Mouse (Mus musculus) lung, postnatal 25 days (tissue): ENCODE measurements around the gene Tmem223.

Experiments used
- DNase-seq: peaks from one replicate; pipeline ENCODE4 v3.0.0; 2022; ENCODE audit warnings: low spot score

The Tmem223 gene

GRCm38 (mm10) chr19:8745382-8745781 is 25.4 kb upstream of the Tmem223 start:
- no peak for DNase-seq

GRCm38 (mm10) chr19:8747368-8747767 is 23.4 kb upstream of the Tmem223 start:
- DNase-seq = no peak

GRCm38 (mm10) chr19:8755652-8756051 is 15.1 kb upstream of the Tmem223 start:
- no peak for DNase-seq

GRCm38 (mm10) chr19:8756635-8757387 is 14.0 kb upstream of the Tmem223 start, which contains the start of gene Nxf1:
Nxf1 (plus strand) TSS chr19:8757073.
- DNase-seq = peak; percentile 92

- DNase-seq = no peak
Measured at GRCm38 (mm10) chr19:8757471-8757998, 13.3 kb upstream of the Tmem223 start.

- DNase-seq = no peak
Measured at GRCm38 (mm10) chr19:8758899-8759298, 11.9 kb upstream of the Tmem223 start.

- no peak for DNase-seq
Measured at GRCm38 (mm10) chr19:8760757-8761156, 10.0 kb upstream of the Tmem223 start.

- DNase-seq = no peak
Measured at GRCm38 (mm10) chr19:8763276-8763675, 7.5 kb upstream of the Tmem223 start.

GRCm38 (mm10) chr19:8765562-8765961 is 5.2 kb upstream of the Tmem223 start:
- no peak for DNase-seq

- no peak for DNase-seq
Measured at GRCm38 (mm10) chr19:8772996-8773395, 2.2 kb downstream of the Tmem223 start.

GRCm38 (mm10) chr19:8773409-8773808 is 2.6 kb downstream of the Tmem223 start:
- no peak for DNase-seq

- DNase-seq = peak; percentile 95
Measured at GRCm38 (mm10) chr19:8774086-8774835, 3.5 kb downstream of the Tmem223 start, which contains the start of gene Tmem179b. Tmem179b (minus strand) TSS chr19:8774467.

GRCm38 (mm10) chr19:8774951-8775421 is 4.2 kb downstream of the Tmem223 start:
- no peak for DNase-seq

- peak; percentile 97 for DNase-seq
Measured at GRCm38 (mm10) chr19:8786008-8786781, 15.4 kb downstream of the Tmem223 start, which contains the start of gene Taf6l. Taf6l (minus strand) TSS chr19:8786417.

GRCm38 (mm10) chr19:8788521-8788920 is 17.7 kb downstream of the Tmem223 start:
- DNase-seq = no peak

- no peak for DNase-seq
Measured at GRCm38 (mm10) chr19:8789171-8789570, 18.4 kb downstream of the Tmem223 start.

GRCm38 (mm10) chr19:8790171-8790570 is 19.4 kb downstream of the Tmem223 start:
- DNase-seq = no peak

GRCm38 (mm10) chr19:8798264-8798946 is 27.6 kb downstream of the Tmem223 start, which contains the start of gene Polr2g:
Polr2g (minus strand) TSS chr19:8798577.
- peak; percentile 92 for DNase-seq

- DNase-seq = no peak
Measured at GRCm38 (mm10) chr19:8798947-8799315, 28.1 kb downstream of the Tmem223 start.

GRCm38 (mm10) chr19:8802130-8802821 is 31.5 kb downstream of the Tmem223 start, which contains the start of gene Zbtb3:
Zbtb3 (plus strand) TSS chr19:8802555.
- peak; percentile 99 for DNase-seq
